In the genomic region with DNA sequence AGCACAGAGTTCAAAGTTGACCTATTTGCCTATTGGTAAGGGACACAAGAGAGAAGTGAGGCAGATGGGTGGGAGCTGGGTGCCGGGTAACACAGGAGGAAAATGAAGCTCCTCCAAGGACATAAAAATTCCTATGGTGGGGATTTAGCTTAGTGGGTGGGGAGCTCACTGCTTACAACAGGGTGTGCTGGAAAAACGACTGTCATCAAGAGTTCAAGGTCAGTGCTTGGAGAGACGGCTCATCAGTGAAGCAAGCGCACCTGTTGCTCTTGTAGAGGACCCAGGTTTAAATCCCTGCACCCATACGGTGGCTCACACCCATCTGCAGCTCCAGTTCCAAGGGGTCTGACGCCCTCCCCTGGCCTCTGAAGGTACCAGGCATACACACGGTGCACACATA, we compare ENCODE assay signal across 17 mouse cellular contexts. TPM values are rescaled to one million over a fixed set of nuclear protein-coding genes. Genes with fewer than 3 reads are reported as not detected.
"Had no signal": no experiment of that assay in that cellular context is flagged by ENCODE, and none has a peak within 500 bp of the region (broad histone marks: within the 10 kb centered on the region; RNA-seq: fewer than 3 reads in every experiment).

No protein-coding gene starts in this region.

- DNase-seq: lung, embryonic 14.5 days; midbrain, embryonic 14.5 days; retina, postnatal 1 day; right cerebral cortex, adult 18-20 months; right cerebral cortex, postnatal 25 days; right cerebral cortex, postnatal 4 days; spleen, adult 18-20 months; thymus, adult 2 months; thymus, postnatal 25 days; thymus, postnatal 4 days had no signal

- H3K4me3 ChIP-seq: liver, embryonic 15.5 days; midbrain, embryonic 10.5 days; midbrain, embryonic 12.5 days; myocyte; neural tube, embryonic 13.5 days; neural tube, embryonic 15.5 days had no signal

- ATAC-seq: midbrain, embryonic 16.5 days had no signal

- H3K36me3 ChIP-seq: liver, embryonic 15.5 days; midbrain, embryonic 10.5 days; midbrain, embryonic 12.5 days; neural tube, embryonic 13.5 days; neural tube, embryonic 15.5 days had no signal

- H3K27me3 ChIP-seq: midbrain, embryonic 12.5 days; neural tube, embryonic 15.5 days had no signal

- H3K9ac ChIP-seq: liver, embryonic 15.5 days; lung, embryonic 14.5 days; midbrain, embryonic 12.5 days; neural tube, embryonic 13.5 days; neural tube, embryonic 15.5 days had no signal

- H3K9me3 ChIP-seq: liver, embryonic 15.5 days; midbrain, embryonic 10.5 days; midbrain, embryonic 12.5 days; neural tube, embryonic 13.5 days; neural tube, embryonic 15.5 days had no signal

- H3K4me1 ChIP-seq: liver, embryonic 15.5 days; neural tube, embryonic 15.5 days had no signal

- H3K27ac ChIP-seq: liver, embryonic 15.5 days; midbrain, embryonic 10.5 days; midbrain, embryonic 12.5 days; neural tube, embryonic 13.5 days; neural tube, embryonic 15.5 days had no signal

- H3K4me2 ChIP-seq: liver, embryonic 15.5 days; lung, embryonic 14.5 days; midbrain, embryonic 12.5 days; neural tube, embryonic 13.5 days; neural tube, embryonic 15.5 days had no signal

RNA-seq across cellular contexts. Expression of a gene that starts 59.2 kb away (rescaled TPM):
- polyA plus RNA-seq: liver, embryonic 15.5 days had no signal
